Mouse (Mus musculus) left cerebral cortex, adult 18-20 months (tissue): Measurements from ENCODE around the gene Smco1. TPM values are rescaled to one million over a fixed set of nuclear protein-coding genes. Genes with fewer than 3 reads are reported as not detected.

Experiments
- DNase-seq, 2 experiments: peaks; one replicate each; pipeline ENCODE4 v3.0.0; 2021 to 2022; ENCODE audit warnings: low spot score in 2 of 2, mixed read lengths in 1 of 2
- microRNA-seq, 2 experiments: library from miRNA; unstranded; fragments of <30 nt; microRNA quantifications; one replicate each; pipeline ENCODE4 v1.2.0; 2021
- total RNA-seq, 2 experiments: library from RNA; stranded (reverse); gene quantifications; 2 replicates each; pipeline ENCODE4 v1.2.3; 2021

Gene Smco1
- total RNA-seq, 2 experiments from 2014 or later, result 0.23 to 0.35 TPM

DNA sequence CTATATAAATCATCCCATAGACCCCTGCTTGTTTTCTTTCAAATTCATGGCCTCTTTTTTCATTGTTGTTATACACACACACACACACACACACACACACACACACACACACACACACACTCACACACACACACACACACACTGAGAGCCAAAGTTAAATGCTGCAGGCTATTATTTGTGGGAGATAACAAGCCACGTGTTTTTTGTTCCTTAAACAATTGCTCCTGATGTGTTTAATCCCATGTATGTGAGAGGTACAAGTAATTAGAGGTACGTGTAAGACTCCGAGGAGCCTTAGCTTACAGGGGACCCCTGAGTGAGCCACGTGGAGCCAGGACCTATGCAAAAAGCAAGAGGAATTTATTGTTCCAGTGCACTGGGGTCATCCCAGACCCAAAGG lies 40.7 kb downstream of the Smco1 start:
- no peak for DNase-seq

DNA sequence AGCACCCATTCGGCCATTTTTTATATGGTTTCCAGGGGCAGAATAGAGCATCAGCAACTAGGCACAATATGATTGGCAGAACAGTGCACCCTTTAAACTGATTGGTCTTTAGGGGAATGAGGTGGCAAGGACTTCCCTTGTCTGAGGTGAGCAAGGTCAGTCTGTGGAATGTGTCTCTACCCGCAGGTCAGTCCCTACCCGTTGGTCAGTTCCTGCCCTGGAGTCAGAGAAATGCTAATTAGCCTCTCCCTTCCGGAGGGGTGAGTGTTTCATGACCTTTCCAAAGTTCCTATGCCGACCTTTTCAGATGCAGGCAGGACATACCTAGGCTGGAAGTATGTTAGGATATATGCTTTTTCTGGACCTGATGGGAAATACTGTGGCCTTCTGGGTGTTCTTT lies 41.1 kb downstream of the Smco1 start:
- no peak for DNase-seq

DNA sequence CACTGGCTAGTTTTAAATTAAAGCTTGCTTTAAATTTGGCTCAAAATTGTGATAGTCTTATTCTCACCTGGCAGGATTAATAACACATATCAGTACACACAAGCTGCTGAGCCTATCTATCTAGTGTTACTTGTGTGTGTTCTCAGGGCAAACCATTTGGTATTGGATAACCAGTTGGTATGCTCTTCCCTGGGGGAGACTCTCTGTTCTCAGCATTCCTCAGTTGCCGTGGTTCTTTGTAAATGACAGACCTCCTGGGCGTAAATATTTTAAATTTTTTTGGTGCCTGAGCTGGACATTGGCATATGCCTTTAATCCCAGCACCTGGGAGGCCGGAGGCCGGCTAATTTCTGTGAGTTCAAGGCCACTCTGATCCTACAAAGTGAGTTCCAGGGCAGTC lies 41.6 kb downstream of the Smco1 start:
- DNase-seq, result no peak

DNA sequence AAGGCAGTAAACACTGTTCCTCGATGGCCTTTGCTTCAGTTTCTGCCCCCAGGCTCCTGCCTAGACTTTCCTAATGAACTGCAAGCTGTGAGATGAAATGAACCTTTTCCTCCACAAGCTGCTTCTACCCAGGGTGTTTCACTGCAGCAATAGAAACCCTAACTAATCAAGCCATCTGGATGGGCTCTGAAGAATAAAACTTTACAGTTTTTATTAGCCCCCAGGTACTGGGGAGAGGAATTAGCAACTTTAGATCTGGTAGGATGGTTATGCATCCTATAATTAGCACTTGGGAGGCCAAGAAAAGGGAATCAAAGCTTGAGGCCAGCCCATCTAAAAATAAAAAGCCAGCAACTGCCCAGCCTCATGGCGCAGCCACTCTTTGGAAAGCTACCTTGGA lies 45.3 kb downstream of the Smco1 start:
- DNase-seq, result no peak

DNA sequence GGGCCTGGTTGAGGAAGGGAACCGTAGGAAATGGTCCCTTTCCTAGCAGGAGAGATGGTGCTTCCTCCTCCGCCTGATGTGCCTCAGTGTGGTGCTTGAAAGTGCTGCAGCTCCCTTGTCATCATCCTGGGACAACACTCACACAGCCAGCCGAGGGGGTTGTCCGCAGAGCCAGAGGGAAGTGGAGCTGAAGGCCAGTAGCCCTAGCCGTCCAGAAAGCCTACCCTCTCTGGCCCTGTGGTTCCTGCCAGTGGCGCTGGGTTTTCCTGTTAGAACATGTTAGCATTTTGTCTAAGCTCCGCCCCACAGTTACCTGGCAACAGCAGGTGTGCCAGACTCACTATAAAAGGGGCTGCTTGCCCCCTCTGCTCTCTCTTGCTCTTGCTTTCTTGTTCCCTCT lies 52.7 kb downstream of the Smco1 start:
- peak in 1 of 2 experiments; percentile 12 for DNase-seq

Small RNA genes lying within 50 kb of the gene (microRNA-seq; reads per million reads assigned to microRNA genes)
- gene Mir1946a, result 0 reads per million in 2 experiments

Other genes starting within 250 kb of the Smco1 start
- 10 to 100 TPM; 25.1 to 27.2 TPM for gene Pak2, start 192.1 kb upstream of the Smco1 start, total RNA-seq
- gene Pigx, start 171.7 kb upstream of the Smco1 start, total RNA-seq, result 10 to 100 TPM; 25.5 to 25.8 TPM
- gene Cep19, start 171.7 kb upstream of the Smco1 start, total RNA-seq, result 10 to 100 TPM; 66.8 to 67.1 TPM
- 1 to 10 TPM; 6.8 to 8.5 TPM for gene Nrros, start 105.9 kb upstream of the Smco1 start, total RNA-seq
- not detected for gene Bex6, start 91.6 kb upstream of the Smco1 start, total RNA-seq
- gene Fbxo45, start 24.3 kb upstream of the Smco1 start, total RNA-seq, result 10 to 100 TPM; 44.8 to 50.3 TPM
- 10 to 100 TPM; 12.4 to 12.5 TPM for gene Wdr53, start 24.2 kb upstream of the Smco1 start, total RNA-seq
- 10 to 100 TPM; 26.9 to 27.3 TPM for gene Rnf168, start 6.0 kb downstream of the Smco1 start, total RNA-seq
- 10 to 100 TPM; 48.1 to 51.9 TPM for gene Ubxn7, start 60.8 kb downstream of the Smco1 start, total RNA-seq
- gene Tm4sf19, start 129.0 kb downstream of the Smco1 start, total RNA-seq, result not detected
- gene Tctex1d2, start 148.2 kb downstream of the Smco1 start, total RNA-seq, result 10 to 100 TPM; 15.5 to 17.1 TPM
- 10 to 100 TPM; 36.2 to 41.3 TPM for gene Pcyt1a, start 159.5 kb downstream of the Smco1 start, total RNA-seq
- not detected for gene Slc51a, start 216.4 kb downstream of the Smco1 start, total RNA-seq
- gene Zdhhc19, start 224.8 kb downstream of the Smco1 start, total RNA-seq, result not detected